Mouse (Mus musculus) spleen, postnatal 14 days (tissue): Measurements from ENCODE around the gene Wdr17.

Experiments used
- DNase-seq, 2 experiments: peaks; one replicate each; pipeline ENCODE4 v3.0.0; 2021 to 2022; ENCODE audit warnings: low spot score in 2 of 2

Wdr17 gene

DNA sequence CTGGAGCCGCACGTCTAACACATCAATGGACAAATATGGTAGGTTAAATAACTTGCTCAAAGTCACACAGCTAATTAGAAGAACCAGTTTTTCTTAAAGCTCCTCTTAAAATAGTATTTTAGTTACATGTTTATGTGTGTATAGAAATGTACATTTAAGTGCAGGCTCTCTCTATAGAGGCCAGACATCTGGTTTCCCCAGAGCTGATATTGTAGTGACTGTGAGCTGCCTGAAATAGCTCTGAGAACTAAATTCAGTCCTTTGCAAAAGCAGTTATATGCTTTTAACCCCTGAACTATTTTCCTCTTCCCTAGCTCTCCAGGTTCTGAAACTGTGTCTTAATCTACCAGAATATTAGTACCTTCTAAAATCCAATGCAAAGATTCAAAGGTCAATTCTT, 289.6 kb downstream of the Wdr17 start:
- no peak for DNase-seq

GRCm38 (mm10) chr8:54596940-54597339, 290.0 kb downstream of the Wdr17 start:
- no peak for DNase-seq

- DNase-seq = no peak
Observed at GRCm38 (mm10) chr8:54596051-54596450, 290.9 kb downstream of the Wdr17 start.

DNA sequence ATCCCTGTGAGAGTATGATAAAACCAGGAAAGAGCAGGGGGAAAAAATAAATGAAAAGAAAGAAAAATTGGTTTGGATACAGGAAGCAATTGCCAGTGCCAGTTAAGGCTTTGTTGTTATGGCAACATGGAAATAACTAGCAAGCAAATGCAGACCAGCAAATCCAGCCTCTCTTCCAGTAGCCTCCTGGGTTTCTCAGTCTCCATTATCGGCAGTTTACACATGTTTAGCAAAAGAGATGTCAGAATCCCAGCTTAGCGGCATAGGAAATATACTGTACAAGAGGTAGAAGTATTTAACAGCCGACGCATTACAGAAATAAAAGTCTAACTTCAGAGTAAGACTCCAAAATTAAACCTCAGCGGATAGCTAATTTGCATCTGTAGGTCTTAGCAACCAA, 292.4 kb downstream of the Wdr17 start:
- no peak for DNase-seq

- no peak for DNase-seq
Observed at GRCm38 (mm10) chr8:54582886-54583285, 304.1 kb downstream of the Wdr17 start.

DNA sequence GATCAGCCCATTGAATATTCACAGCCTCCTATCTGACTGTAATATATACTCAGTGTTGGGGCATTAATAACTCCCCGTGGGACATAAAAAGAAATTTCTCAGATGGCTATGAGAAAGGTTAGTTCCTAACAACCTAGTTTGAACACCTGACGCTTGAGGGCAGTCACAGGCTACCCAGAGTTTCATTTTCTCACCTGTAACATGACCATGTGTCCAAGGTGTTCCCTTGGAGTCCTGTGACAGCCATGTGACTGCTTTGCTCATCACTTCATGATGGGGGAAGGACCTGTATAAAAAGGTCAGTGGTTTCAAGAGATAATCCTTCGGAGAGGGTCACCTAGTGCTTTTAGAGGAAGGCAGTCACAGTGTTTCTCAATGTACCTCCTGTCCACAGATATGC, 305.5 kb downstream of the Wdr17 start:
- no peak for DNase-seq
